Mouse (Mus musculus) heart, adult 9 months (tissue): ENCODE data around the gene Rnf145.

Experiments
- DNase-seq, 2 experiments: peaks; one replicate each; pipeline ENCODE4 v3.0.0; 2022; ENCODE audit warnings: low spot score in 2 of 2

Gene Rnf145

GRCm38 (mm10) chr11:44534999-44535750 is 16.4 kb downstream of the Rnf145 start:
- no peak for DNase-seq

- DNase-seq: no peak
Measured at GRCm38 (mm10) chr11:44537403-44537802, 18.6 kb downstream of the Rnf145 start.

GRCm38 (mm10) chr11:44538101-44538500 is 19.3 kb downstream of the Rnf145 start:
- DNase-seq: peak in 1 of 2 experiments; percentile 35

- peak in 1 of 2 experiments; percentile 26 for DNase-seq
Measured at GRCm38 (mm10) chr11:44538501-44539290, 19.9 kb downstream of the Rnf145 start.

GRCm38 (mm10) chr11:44539291-44539930 is 20.6 kb downstream of the Rnf145 start:
- DNase-seq: no peak

- DNase-seq: no peak
Measured at GRCm38 (mm10) chr11:44540243-44540642, 21.5 kb downstream of the Rnf145 start.

- DNase-seq: no peak
Measured at GRCm38 (mm10) chr11:44541280-44541679, 22.5 kb downstream of the Rnf145 start.

- DNase-seq: no peak
Measured at GRCm38 (mm10) chr11:44541813-44542212, 23.0 kb downstream of the Rnf145 start.

GRCm38 (mm10) chr11:44543593-44543992 is 24.8 kb downstream of the Rnf145 start:
- no peak for DNase-seq

GRCm38 (mm10) chr11:44543996-44544395 is 25.2 kb downstream of the Rnf145 start:
- no peak for DNase-seq

GRCm38 (mm10) chr11:44545181-44545580 is 26.4 kb downstream of the Rnf145 start:
- DNase-seq: no peak

GRCm38 (mm10) chr11:44546250-44546649 is 27.5 kb downstream of the Rnf145 start:
- peak; percentile 50 to 52 for DNase-seq

- DNase-seq: no peak
Measured at GRCm38 (mm10) chr11:44547651-44548196, 29.0 kb downstream of the Rnf145 start.

GRCm38 (mm10) chr11:44548816-44549215 is 30.1 kb downstream of the Rnf145 start:
- no peak for DNase-seq

GRCm38 (mm10) chr11:44549511-44550278 is 30.9 kb downstream of the Rnf145 start:
- no peak for DNase-seq

- DNase-seq: no peak
Measured at GRCm38 (mm10) chr11:44550996-44551395, 32.2 kb downstream of the Rnf145 start.

GRCm38 (mm10) chr11:44554339-44554738 is 35.6 kb downstream of the Rnf145 start:
- DNase-seq: no peak

- DNase-seq: no peak
Measured at GRCm38 (mm10) chr11:44558521-44558920, 39.8 kb downstream of the Rnf145 start.

- no peak for DNase-seq
Measured at GRCm38 (mm10) chr11:44559466-44559865, 40.7 kb downstream of the Rnf145 start.

GRCm38 (mm10) chr11:44560396-44560795 is 41.6 kb downstream of the Rnf145 start:
- DNase-seq: no peak

- no peak for DNase-seq
Measured at GRCm38 (mm10) chr11:44561476-44562015, 42.8 kb downstream of the Rnf145 start.
